Mouse (Mus musculus): ENCODE results near the gene Ccsap. TPM values are rescaled to one million over a fixed set of nuclear protein-coding genes. Genes with fewer than 3 reads are reported as not detected.

Ccsap gene
- polyA plus RNA-seq, 1 experiment from 2014 or later, result 1.2 TPM

- Histone ChIP-seq H3K27ac (ENCODE audit: low read depth) (peak overlapping the region; percentile 61; the same call in 1 of the 2 replicates), H3K9ac (replicated peaks) (peak overlapping the region; percentile 86), H3K4me1 (ENCODE audit: insufficient read depth) (0 out of 2 replicates have a peak, but pooled peaks cover 10% of the 10 kb centered on the region), H3K27me3 (ENCODE audit: insufficient read depth, low read length) (peaks cover 16% of the 10 kb centered on the region), H3K9me3 (ENCODE audit: low read length) (no peaks in the 10 kb centered on the region), H3K4me3 (ENCODE audit: low read depth, low read length) (peak overlapping the region; percentile 93), H3K36me3 (replicated peaks; ENCODE audit: insufficient read depth, low read length) (no peaks in the 10 kb centered on the region), H3K4me2 (ENCODE audit: low read depth, low read length) (peak overlapping the region; percentile 98)
- 1% methylated on average over 17 of the region's 17 CpGs for WGBS (ENCODE audit: insufficient replicate concordance)
- DNase-seq (peak; percentile 43), ATAC-seq (no peak)
- TF ChIP-seq CTCF (IDR thresholded peaks at IDR 0.05; ENCODE audit: low read depth), result no peak
- TF ChIP-seq EP300 (IDR thresholded peaks at IDR 0.05; ENCODE audit: low read depth), result no peak
These were observed 1.5 kb downstream of the Ccsap start for GRCm38 (mm10) chr8:123858574-123858940.

GRCm38 (mm10) chr8:123857361-123857760, 2.6 kb downstream of the Ccsap start:
- H3K27ac ChIP-seq (ENCODE audit: low read depth), result no peak overlapping the region
- H3K9ac ChIP-seq (replicated peaks), result no peak overlapping the region
- peaks cover 15% of the 10 kb centered on the region for H3K27me3 ChIP-seq (ENCODE audit: insufficient read depth, low read length)
- H3K4me1 ChIP-seq (ENCODE audit: insufficient read depth), result 0 out of 2 replicates have a peak, but pooled peaks cover 10% of the 10 kb centered on the region
- H3K4me2 ChIP-seq (ENCODE audit: low read depth, low read length), result peak overlapping the region; percentile 98; the same call in 1 of the 2 replicates
- DNase-seq (no peak), ATAC-seq (no peak)
- H3K4me3 ChIP-seq (ENCODE audit: low read depth, low read length), result no peak overlapping the region
- 77% methylated on average over 3 of the region's 3 CpGs for WGBS (ENCODE audit: insufficient replicate concordance)
- H3K36me3 ChIP-seq (replicated peaks; ENCODE audit: insufficient read depth, low read length), result no peaks in the 10 kb centered on the region
- no peak for TF ChIP-seq EP300 (IDR thresholded peaks at IDR 0.05; ENCODE audit: low read depth)
- TF ChIP-seq CTCF (IDR thresholded peaks at IDR 0.05; ENCODE audit: low read depth), result no peak
- H3K9me3 ChIP-seq (ENCODE audit: low read length), result no peaks in the 10 kb centered on the region

- no peak overlapping the region for H3K4me2 ChIP-seq (ENCODE audit: low read depth, low read length)
- H3K36me3 ChIP-seq (replicated peaks; ENCODE audit: insufficient read depth, low read length), result no peaks in the 10 kb centered on the region
- H3K27ac ChIP-seq (ENCODE audit: low read depth), result no peak overlapping the region
- H3K9me3 ChIP-seq (ENCODE audit: low read length), result no peaks in the 10 kb centered on the region
- no peak for TF ChIP-seq EP300 (IDR thresholded peaks at IDR 0.05; ENCODE audit: low read depth)
- H3K4me1 ChIP-seq (ENCODE audit: insufficient read depth), result 0 out of 2 replicates have a peak, but pooled peaks cover 8% of the 10 kb centered on the region
- DNase-seq (no peak), ATAC-seq (no peak)
- H3K4me3 ChIP-seq (ENCODE audit: low read depth, low read length), result no peak overlapping the region
- no peaks in the 10 kb centered on the region for H3K27me3 ChIP-seq (ENCODE audit: insufficient read depth, low read length)
- WGBS (ENCODE audit: insufficient replicate concordance), result 83% methylated on average over 9 of the region's 9 CpGs
- H3K9ac ChIP-seq (replicated peaks), result no peak overlapping the region
These were observed 5.1 kb downstream of the Ccsap start for GRCm38 (mm10) chr8:123854733-123855475.

GRCm38 (mm10) chr8:123854252-123854651, 5.8 kb downstream of the Ccsap start:
- Histone ChIP-seq H3K9me3 (ENCODE audit: low read length) (no peaks in the 10 kb centered on the region), H3K4me2 (ENCODE audit: low read depth, low read length) (no peak overlapping the region), H3K4me1 (ENCODE audit: insufficient read depth) (0 out of 2 replicates have a peak, but pooled peaks cover 6% of the 10 kb centered on the region), H3K4me3 (ENCODE audit: low read depth, low read length) (no peak overlapping the region), H3K27ac (ENCODE audit: low read depth) (no peak overlapping the region), H3K9ac (replicated peaks) (no peak overlapping the region), H3K27me3 (ENCODE audit: insufficient read depth, low read length) (no peaks in the 10 kb centered on the region), H3K36me3 (replicated peaks; ENCODE audit: insufficient read depth, low read length) (no peaks in the 10 kb centered on the region)
- ATAC-seq, result no peak
- no peak for DNase-seq
- TF ChIP-seq EP300 (IDR thresholded peaks at IDR 0.05; ENCODE audit: low read depth) (no peak), CTCF (IDR thresholded peaks at IDR 0.05; ENCODE audit: low read depth) (no peak)
- WGBS (ENCODE audit: insufficient replicate concordance), result 44% methylated on average over 1 of the region's 1 CpGs

GRCm38 (mm10) chr8:123851590-123851989, 8.4 kb downstream of the Ccsap start:
- 69% methylated on average over 5 of the region's 5 CpGs for WGBS (ENCODE audit: insufficient replicate concordance)
- no peak for TF ChIP-seq CTCF (IDR thresholded peaks at IDR 0.05; ENCODE audit: low read depth)
- no peak for TF ChIP-seq EP300 (IDR thresholded peaks at IDR 0.05; ENCODE audit: low read depth)
- no peak for DNase-seq

GRCm38 (mm10) chr8:123849352-123849751, 10.7 kb downstream of the Ccsap start:
- WGBS (ENCODE audit: insufficient replicate concordance), result 86% methylated on average over 4 of the region's 4 CpGs
- H3K4me3 ChIP-seq (ENCODE audit: low read depth, low read length), result no peak overlapping the region
- H3K4me1 ChIP-seq (ENCODE audit: insufficient read depth), result no peaks in the 10 kb centered on the region
- ATAC-seq (no peak), DNase-seq (no peak)
- H3K36me3 ChIP-seq (replicated peaks; ENCODE audit: insufficient read depth, low read length), result no peaks in the 10 kb centered on the region
- TF ChIP-seq CTCF (IDR thresholded peaks at IDR 0.05; ENCODE audit: low read depth) (no peak), EP300 (IDR thresholded peaks at IDR 0.05; ENCODE audit: low read depth) (no peak)
- H3K4me2 ChIP-seq (ENCODE audit: low read depth, low read length), result no peak overlapping the region
- H3K27me3 ChIP-seq (ENCODE audit: insufficient read depth, low read length), result no peaks in the 10 kb centered on the region
- H3K9ac ChIP-seq (replicated peaks), result no peak overlapping the region
- no peaks in the 10 kb centered on the region for H3K9me3 ChIP-seq (ENCODE audit: low read length)
- H3K27ac ChIP-seq (ENCODE audit: low read depth), result no peak overlapping the region

More at GRCm38 (mm10) chr8:123851590-123851989, 8.4 kb downstream of the Ccsap start:
- no peaks in the 10 kb centered on the region for H3K36me3 ChIP-seq (replicated peaks; ENCODE audit: insufficient read depth, low read length)
- no peak overlapping the region for H3K4me3 ChIP-seq (ENCODE audit: low read depth, low read length)
- no peak overlapping the region for H3K27ac ChIP-seq (ENCODE audit: low read depth)
- no peaks in the 10 kb centered on the region for H3K9me3 ChIP-seq (ENCODE audit: low read length)
- H3K4me2 ChIP-seq (ENCODE audit: low read depth, low read length), result no peak overlapping the region
- no peak for ATAC-seq
- H3K27me3 ChIP-seq (ENCODE audit: insufficient read depth, low read length), result no peaks in the 10 kb centered on the region
- H3K9ac ChIP-seq (replicated peaks), result no peak overlapping the region
- H3K4me1 ChIP-seq (ENCODE audit: insufficient read depth), result no peaks in the 10 kb centered on the region
